Mouse (Mus musculus) forebrain, embryonic 11.5 days (tissue): ENCODE data around the gene Nfic. TPM values are rescaled to one million over a fixed set of nuclear protein-coding genes. Genes with fewer than 3 reads are reported as not detected.

Source experiments
- ATAC-seq: fragments of 200-750 bp; cut with Nextera tagmentation; replicated peaks from 2 replicates; pipeline ENCODE4 v1.8.0; 2017; ENCODE audit warnings: moderate TSS enrichment; ENCODE audit not compliant: low FRiP score
- DNase-seq: peaks from one replicate; pipeline ENCODE4 v3.0.0-alpha.2; 2017; ENCODE audit warnings: low spot score
- H3K27ac ChIP-seq: fragments of 300-500 bp; sonication (generic); 2 replicates; pipeline ENCODE4 v1.5.1; 2014; ENCODE audit warnings: low read depth, low read length
- H3K27me3 ChIP-seq: fragments of 300-500 bp; sonication (generic); 2 replicates; pipeline ENCODE4 v1.6.1; 2014; ENCODE audit warnings: mild to moderate bottlenecking, low read length, mixed read lengths; ENCODE audit not compliant: control insufficient read depth, insufficient read depth
- H3K36me3 ChIP-seq: fragments of 300-500 bp; sonication (generic); 2 replicates; pipeline ENCODE4 v1.6.1; 2014; ENCODE audit warnings: mild to moderate bottlenecking, low read length, moderate library complexity, mixed read lengths; ENCODE audit not compliant: control insufficient read depth, insufficient read depth
- H3K4me1 ChIP-seq: fragments of 300-500 bp; sonication (generic); replicated peaks from 2 replicates; pipeline ENCODE4 v1.6.1; 2014; ENCODE audit warnings: low read length, mixed read lengths; ENCODE audit not compliant: control insufficient read depth, insufficient read depth
- H3K4me2 ChIP-seq: fragments of 300-500 bp; sonication (generic); 2 replicates; pipeline ENCODE4 v1.6.1; 2014; ENCODE audit warnings: low read depth, mild to moderate bottlenecking, low read length, moderate library complexity, mixed read lengths; ENCODE audit not compliant: severe bottlenecking
- H3K4me3 ChIP-seq: fragments of 300-500 bp; sonication (generic); 2 replicates; pipeline ENCODE4 v1.5.1; 2014; ENCODE audit warnings: low read depth, low read length
- H3K9ac ChIP-seq: fragments of 300-500 bp; sonication (generic); 2 replicates; pipeline ENCODE4 v1.6.1; 2014; ENCODE audit warnings: low read length
- H3K9me3 ChIP-seq: fragments of 300-500 bp; sonication (generic); 2 replicates; pipeline ENCODE4 v1.6.1; 2016; ENCODE audit warnings: low read length, mixed read lengths; ENCODE audit not compliant: control insufficient read depth
- WGBS: fragments of 180-500 bp; shearing (Covaris S2); extraction: QIAGEN DNeasy Blood & Tissue Kit; methylation state at CpG from one replicate; pipeline ENCODE4 v1.1.7; 2014; 5-methylcytosine and 5-hydroxymethylcytosine counted together
- polyA plus RNA-seq: library from polyadenylated mRNA; unstranded; fragments of >200 nt; fragmentation: Nextera tagmentation; extraction: Ambion mirVana; gene quantifications from 2 replicates; pipeline ENCODE4 v1.2.1, GENCODE M21; 2014

Gene Nfic
- polyA plus RNA-seq, 1 experiment from 2014 or later, result 10.8 TPM

GRCm38 (mm10) chr10:81432169-81432867, 23.1 kb downstream of the Nfic start:
- ATAC-seq (no peak), DNase-seq (peak; percentile 51)
- Histone ChIP-seq H3K9me3 (no peaks in the 10 kb centered on the region), H3K36me3 (no peaks in the 10 kb centered on the region), H3K4me3 (peak overlapping the region; percentile 6; the same call in 1 of the 2 replicates), H3K27me3 (peaks cover 16% of the 10 kb centered on the region), H3K9ac (no peak overlapping the region), H3K4me1 (peaks cover 9% of the 10 kb centered on the region), H3K4me2 (peak overlapping the region; percentile 15; the same call in 1 of the 2 replicates), H3K27ac (no peak overlapping the region)
- 64% methylated on average over 21 of the region's 21 CpGs for WGBS

- Histone ChIP-seq H3K36me3 (no peaks in the 10 kb centered on the region), H3K9me3 (no peaks in the 10 kb centered on the region), H3K9ac (no peak overlapping the region), H3K27me3 (peaks cover 23% of the 10 kb centered on the region), H3K27ac (no peak overlapping the region), H3K4me2 (peak overlapping the region; percentile 92), H3K4me1 (peaks cover 12% of the 10 kb centered on the region), H3K4me3 (peak overlapping the region; percentile 87)
- WGBS, result 18% methylated on average over 15 of the region's 15 CpGs
- DNase-seq, result peak; percentile 69
- no peak for ATAC-seq
These were observed 23.8 kb downstream of the Nfic start for GRCm38 (mm10) chr10:81431526-81432168.

GRCm38 (mm10) chr10:81430831-81431525, 24.5 kb downstream of the Nfic start:
- ATAC-seq (0 out of 2 replicates have a peak, but pooled peaks have one; percentile 7), DNase-seq (peak; percentile 76)
- H3K36me3 ChIP-seq, result no peaks in the 10 kb centered on the region
- H3K4me1 ChIP-seq, result peaks cover 17% of the 10 kb centered on the region
- 2% methylated on average over 43 of the region's 70 CpGs for WGBS
- H3K9me3 ChIP-seq, result no peaks in the 10 kb centered on the region
- H3K4me3 ChIP-seq, result peak overlapping the region; percentile 87
- peak overlapping the region; percentile 75 for H3K27ac ChIP-seq
- peak overlapping the region; percentile 83 for H3K9ac ChIP-seq
- H3K27me3 ChIP-seq, result peaks cover 30% of the 10 kb centered on the region
- H3K4me2 ChIP-seq, result peak overlapping the region; percentile 92

- ATAC-seq, result peak; percentile 19; the same call in 1 of the 2 replicates
- Histone ChIP-seq H3K4me1 (peaks cover 20% of the 10 kb centered on the region), H3K4me3 (peak overlapping the region; percentile 87), H3K4me2 (peak overlapping the region; percentile 92), H3K9ac (peak overlapping the region; percentile 83), H3K27me3 (peaks cover 37% of the 10 kb centered on the region), H3K9me3 (no peaks in the 10 kb centered on the region), H3K27ac (peak overlapping the region; percentile 75), H3K36me3 (no peaks in the 10 kb centered on the region)
- peak; percentile 85 for DNase-seq
- under 1% methylated on average over 49 of the region's 89 CpGs for WGBS
These were observed 25.1 kb downstream of the Nfic start for GRCm38 (mm10) chr10:81430141-81430830.

GRCm38 (mm10) chr10:81429605-81430061, 25.8 kb downstream of the Nfic start:
- DNase-seq, result peak; percentile 86
- H3K4me3 ChIP-seq, result peak overlapping the region; percentile 87
- no peaks in the 10 kb centered on the region for H3K36me3 ChIP-seq
- ATAC-seq, result peak; percentile 21
- H3K9me3 ChIP-seq, result no peaks in the 10 kb centered on the region
- under 1% methylated on average over 19 of the region's 20 CpGs for WGBS
- peaks cover 20% of the 10 kb centered on the region for H3K4me1 ChIP-seq
- peak overlapping the region; percentile 92 for H3K4me2 ChIP-seq
- peak overlapping the region; percentile 83 for H3K9ac ChIP-seq
- H3K27ac ChIP-seq, result peak overlapping the region; percentile 75
- peaks cover 43% of the 10 kb centered on the region for H3K27me3 ChIP-seq

GRCm38 (mm10) chr10:81429092-81429491, 26.3 kb downstream of the Nfic start:
- H3K4me2 ChIP-seq, result no peak overlapping the region
- H3K27me3 ChIP-seq, result peaks cover 45% of the 10 kb centered on the region
- no peak overlapping the region for H3K9ac ChIP-seq
- ATAC-seq (no peak), DNase-seq (peak; percentile 46)
- H3K9me3 ChIP-seq, result no peaks in the 10 kb centered on the region
- H3K36me3 ChIP-seq, result no peaks in the 10 kb centered on the region
- H3K4me3 ChIP-seq, result no peak overlapping the region
- 20% methylated on average over 2 of the region's 2 CpGs for WGBS
- H3K4me1 ChIP-seq, result peaks cover 20% of the 10 kb centered on the region
- H3K27ac ChIP-seq, result no peak overlapping the region

GRCm38 (mm10) chr10:81428507-81428870, 26.9 kb downstream of the Nfic start:
- Histone ChIP-seq H3K36me3 (no peaks in the 10 kb centered on the region), H3K27ac (no peak overlapping the region), H3K4me1 (peaks cover 20% of the 10 kb centered on the region), H3K9me3 (no peaks in the 10 kb centered on the region), H3K27me3 (peaks cover 48% of the 10 kb centered on the region), H3K9ac (no peak overlapping the region), H3K4me2 (no peak overlapping the region), H3K4me3 (no peak overlapping the region)
- DNase-seq, result peak; percentile 46
- ATAC-seq, result no peak
- 91% methylated on average over 7 of the region's 7 CpGs for WGBS
